In the genomic region with DNA sequence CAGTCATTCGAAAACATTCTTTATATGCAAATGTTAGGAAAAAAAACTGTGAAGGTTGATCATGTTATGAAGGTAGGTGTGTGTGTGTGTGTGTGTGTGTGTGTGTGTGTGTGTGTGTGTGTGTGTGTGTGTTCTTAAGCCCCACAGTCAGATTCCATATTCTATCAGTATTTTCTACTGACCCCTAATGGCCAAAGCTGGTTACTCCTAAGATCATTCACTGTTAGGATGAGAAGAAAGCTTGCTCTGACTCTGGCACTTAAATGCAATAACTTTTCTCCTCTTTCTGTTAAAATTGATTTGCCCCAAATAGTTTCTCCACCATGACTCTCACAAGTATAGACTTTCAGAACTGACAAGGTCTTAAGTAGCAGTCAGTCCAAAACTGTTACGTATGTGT, we compare ENCODE assay signal across 20 mouse cellular contexts. TPM values are rescaled to one million over a fixed set of nuclear protein-coding genes. Genes with fewer than 3 reads are reported as not detected.
DNase-seq lines count a peak whose midpoint lies in the region; ATAC-seq and TF ChIP-seq lines count a peak whose summit lies in the region.
"Had no signal": no experiment of that assay in that cellular context is flagged by ENCODE, and none has a peak within 500 bp of the region (broad histone marks: within the 10 kb centered on the region; RNA-seq: fewer than 3 reads in every experiment).

No protein-coding gene starts in this region.

- H3K9ac ChIP-seq in kidney, postnatal 0 days (ENCODE audit: low read depth, low read length), result no peak overlapping the region
- H3K9ac ChIP-seq in kidney, embryonic 14.5 days (ENCODE audit: low read depth, low read length), result no peak overlapping the region
- H3K9ac ChIP-seq: embryonic facial prominence, embryonic 12.5 days; hindbrain, embryonic 12.5 days; stomach, embryonic 15.5 days had no signal

- H3K27me3 ChIP-seq in kidney, postnatal 0 days (ENCODE audit: insufficient read depth, low read length), result no peaks in the 10 kb centered on the region
- H3K27me3 ChIP-seq in kidney, embryonic 14.5 days (ENCODE audit: control insufficient read depth, insufficient read depth, low read length), result no peaks in the 10 kb centered on the region
- H3K27me3 ChIP-seq: embryonic facial prominence, embryonic 12.5 days; hindbrain, embryonic 12.5 days; stomach, embryonic 15.5 days had no signal

- H3K4me2 ChIP-seq in kidney, postnatal 0 days (ENCODE audit: low read length), result no peak overlapping the region
- no peak overlapping the region for H3K4me2 ChIP-seq in kidney, embryonic 14.5 days (replicated peaks; ENCODE audit: low read depth, low read length)
- H3K4me2 ChIP-seq: embryonic facial prominence, embryonic 12.5 days; hindbrain, embryonic 12.5 days; liver, embryonic 11.5 days; stomach, embryonic 15.5 days had no signal

- H3K4me3 ChIP-seq in kidney, postnatal 0 days (replicated peaks; ENCODE audit: low read depth, low read length), result no peak overlapping the region
- no peak overlapping the region for H3K4me3 ChIP-seq in kidney, embryonic 14.5 days (ENCODE audit: low read length)
- H3K4me3 ChIP-seq: embryonic facial prominence, embryonic 12.5 days; hindbrain, embryonic 12.5 days; myocyte; stomach, embryonic 15.5 days had no signal

- H3K27ac ChIP-seq in kidney, postnatal 0 days, result no peak overlapping the region
- no peak overlapping the region for H3K27ac ChIP-seq in kidney, embryonic 14.5 days (ENCODE audit: low read depth, low read length)
- H3K27ac ChIP-seq: embryonic facial prominence, embryonic 12.5 days; hindbrain, embryonic 12.5 days; stomach, embryonic 15.5 days had no signal

- ATAC-seq in kidney, postnatal 0 days (replicated peaks; ENCODE audit: low FRiP score, low read depth), result no peak
- no peak for ATAC-seq in kidney, embryonic 14.5 days (ENCODE audit: low FRiP score, low TSS enrichment)

- no peaks in the 10 kb centered on the region for H3K4me1 ChIP-seq in kidney, postnatal 0 days (replicated peaks; ENCODE audit: insufficient read depth, low read length)
- H3K4me1 ChIP-seq in kidney, embryonic 14.5 days (ENCODE audit: control insufficient read depth, insufficient read depth, low read length), result no peaks in the 10 kb centered on the region
- H3K4me1 ChIP-seq: stomach, embryonic 15.5 days had no signal

- WGBS in kidney, postnatal 0 days, result 88% methylated on average over 2 of the region's 2 CpGs
- WGBS in kidney, embryonic 14.5 days, result 84% methylated on average over 2 of the region's 2 CpGs

- DNase-seq in cerebellum, postnatal 14 days, result peak; percentile 49 to 59
- DNase-seq in cerebellum, adult 18-20 months, result no peak
- no peak for DNase-seq in kidney, postnatal 0 days (ENCODE audit: low spot score)
- peak; percentile 3 for DNase-seq in A20 (ENCODE audit: low read depth, low spot score)
- DNase-seq in embryo, embryonic 10.5 days (ENCODE audit: low spot score), result peak; percentile 34
- DNase-seq in thymus, postnatal 14 days, result no peak
- DNase-seq in frontal cortex, postnatal 14 days (ENCODE audit: low spot score in 2 of 2), result no peak
- DNase-seq: adrenal gland, postnatal 25 days; kidney, adult 11 months; kidney, postnatal 25 days; lung, postnatal 10 days; right cerebral cortex, adult 18-20 months; spleen, adult 18-20 months; thymus, postnatal 25 days had no signal

- peak; percentile 45 for TF ChIP-seq CTCF in kidney, postnatal 0 days (IDR thresholded peaks at IDR 0.05; ENCODE audit: low read depth)

- H3K36me3 ChIP-seq in kidney, postnatal 0 days (ENCODE audit: insufficient read depth, low read length), result no peaks in the 10 kb centered on the region
- no peaks in the 10 kb centered on the region for H3K36me3 ChIP-seq in kidney, embryonic 14.5 days (ENCODE audit: control insufficient read depth, insufficient read depth, low read length)
- H3K36me3 ChIP-seq: embryonic facial prominence, embryonic 12.5 days; stomach, embryonic 15.5 days had no signal

- H3K9me3 ChIP-seq in kidney, postnatal 0 days (replicated peaks; ENCODE audit: low read length), result no peaks in the 10 kb centered on the region
- no peaks in the 10 kb centered on the region for H3K9me3 ChIP-seq in kidney, embryonic 14.5 days (ENCODE audit: control insufficient read depth, low read length)
- H3K9me3 ChIP-seq: embryonic facial prominence, embryonic 12.5 days; hindbrain, embryonic 12.5 days; stomach, embryonic 15.5 days had no signal

RNA-seq across cellular contexts. Expression of a gene that starts 6.0 kb away (rescaled TPM):
- polyA plus RNA-seq in kidney, postnatal 0 days (2015; fragmentation: Nextera tagmentation; extraction: Ambion mirVana), result 2.9 and 3.5 TPM in 2 replicates
- polyA plus RNA-seq in kidney, embryonic 14.5 days (2014; fragmentation: Nextera tagmentation; extraction: Ambion mirVana), result 2.3 and 3.3 TPM in 2 replicates

RNA-seq across cellular contexts. Expression of a gene that starts 10.8 kb away (rescaled TPM):
- 0.28 and 0.41 TPM in 2 replicates for polyA plus RNA-seq in kidney, postnatal 0 days (2015; fragmentation: Nextera tagmentation; extraction: Ambion mirVana)
- polyA plus RNA-seq in kidney, embryonic 14.5 days (2014; fragmentation: Nextera tagmentation; extraction: Ambion mirVana), result 1.7 and 2.7 TPM in 2 replicates

RNA-seq across cellular contexts. Expression of a gene that starts 23.1 kb away (rescaled TPM):
- 0.13 and 0.15 TPM in 2 replicates for polyA plus RNA-seq in kidney, postnatal 0 days (2015; fragmentation: Nextera tagmentation; extraction: Ambion mirVana)
- 0.37 and 0.79 TPM in 2 replicates for polyA plus RNA-seq in kidney, embryonic 14.5 days (2014; fragmentation: Nextera tagmentation; extraction: Ambion mirVana)
- polyA plus RNA-seq: myocyte had no signal

Comparison
In these comparisons a context has a peak if more than half of its experiments do, and no peak if none do; other contexts are left out.
1. DNase-seq: peak in cerebellum, postnatal 14 days (2 of 2), A20 (single experiment) and embryo, embryonic 10.5 days (single experiment); none in cerebellum, adult 18-20 months (0 of 2), kidney, postnatal 0 days (single experiment), thymus, postnatal 14 days (single experiment) and frontal cortex, postnatal 14 days (0 of 2).